Mouse (Mus musculus) bone marrow macrophage, adult 2 months (primary cell): Measurements from ENCODE around the gene Btd.

Source experiments
- CTCF ChIP-seq: IDR thresholded peaks from 2 replicates; pipeline ENCODE4 v1.5.1; 2012; ENCODE audit warnings: low read depth, mild to moderate bottlenecking, low read length, moderate library complexity
- POLR2A ChIP-seq: IDR thresholded peaks from 2 replicates; pipeline ENCODE4 v1.6.1; 2012; ENCODE audit warnings: mild to moderate bottlenecking, low read depth, low read length, borderline replicate concordance

DNA sequence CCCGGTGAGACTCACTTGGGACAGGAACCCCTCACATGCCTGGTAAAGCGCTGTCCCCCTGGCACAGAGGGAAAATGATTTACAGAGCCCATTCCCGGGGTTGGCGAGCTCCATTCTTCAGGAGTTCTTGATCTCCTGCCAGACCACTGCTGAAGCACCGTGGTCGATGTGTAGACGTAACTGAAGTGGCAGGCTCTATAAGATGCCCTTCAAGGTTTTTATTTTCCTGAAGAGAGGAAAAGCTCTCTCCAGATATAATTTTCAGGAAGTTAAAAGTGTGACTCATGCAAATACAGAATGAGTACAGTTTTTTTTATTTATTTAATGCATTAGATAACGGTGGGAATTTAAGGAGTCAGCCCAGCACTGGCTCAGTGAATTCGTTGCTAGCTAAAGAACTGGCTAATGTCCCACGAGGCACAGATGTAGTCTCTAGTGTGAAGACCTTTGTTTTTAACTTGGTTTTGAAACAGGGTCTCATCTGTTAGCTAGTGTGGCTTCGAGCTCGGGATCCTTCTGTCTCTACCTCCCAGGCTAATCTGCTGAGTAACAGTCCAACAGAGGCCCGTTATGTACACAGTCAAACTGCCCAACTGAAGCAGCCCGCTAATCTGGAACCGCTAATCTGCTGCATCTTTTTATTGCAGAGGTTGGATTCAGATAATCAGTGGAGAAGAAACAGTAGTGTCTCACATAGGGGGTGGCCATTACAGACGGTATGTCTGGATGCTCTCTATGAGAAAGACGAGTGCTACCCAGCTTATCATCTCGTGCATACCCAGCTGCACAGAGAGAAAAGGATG lies 23.5 kb downstream of the Btd start:
- TF ChIP-seq POLR2A (no peak), CTCF (no peak)
